Mouse (Mus musculus) megakaryocyte, embryonic 14.5 days (primary cell): ENCODE measurements around the gene Fgf14.

Experiments
- FLI1 ChIP-seq: IDR thresholded peaks from 2 replicates; pipeline ENCODE4 v1.6.1; 2012; ENCODE audit warnings: low read length, inconsistent platforms, mixed read lengths
- GATA1 ChIP-seq: IDR thresholded peaks from 3 replicates; pipeline ENCODE4 v1.6.1; 2012; ENCODE audit warnings: mixed read lengths, low read length, inconsistent platforms, borderline replicate concordance

- no peak for TF ChIP-seq GATA1
- no peak for TF ChIP-seq FLI1
Measured at GRCm38 (mm10) chr14:124606036-124606711, 70.8 kb downstream of the Fgf14 start.
